Mouse (Mus musculus) hematopoietic stem cell, adult 5-6 weeks (primary cell): ENCODE data around the gene Ak4. TPM values are rescaled to one million over a fixed set of nuclear protein-coding genes. Genes with fewer than 3 reads are reported as not detected.

ENCODE experiments used
- ATAC-seq, 2 experiments: fragments of 125-278 bp in 1 of 2; replicated peaks in 1 of 2; 2 replicates each; pipeline ENCODE4 v1.8.0; 2016 to 2017; ENCODE audit warnings: inconsistent platforms in 2 of 2, mild to moderate bottlenecking in 2 of 2, moderate number of reproducible peaks in 2 of 2, low read depth in 1 of 2, moderate TSS enrichment in 1 of 2; ENCODE audit not compliant: low FRiP score in 2 of 2, poor library complexity in 2 of 2, severe bottlenecking in 2 of 2, insufficient read depth in 1 of 2, low TSS enrichment in 1 of 2
- total RNA-seq: library from RNA; stranded (forward); fragments of 172-1452, 232-1000 nt; gene quantifications from 2 replicates; pipeline ENCODE4 v1.2.3, GENCODE M21; 2017

Ak4 gene
- total RNA-seq, 1 experiment from 2014 or later: 21.7 TPM

GRCm38 (mm10) chr4:101496534-101497237, 77.6 kb downstream of the Ak4 start, which contains the start of gene Dnajc6:
TSS of gene Dnajc6 (plus strand) at chr4:101496648.
- ATAC-seq: peak; percentile 63 to 75

GRCm38 (mm10) chr4:101497336-101497735, 78.3 kb downstream of the Ak4 start:
- peak; percentile 26 to 57 for ATAC-seq

GRCm38 (mm10) chr4:101504470-101505007, 85.5 kb downstream of the Ak4 start:
- no peak for ATAC-seq

- ATAC-seq: no peak
Measured at GRCm38 (mm10) chr4:101505966-101506365, 86.9 kb downstream of the Ak4 start.

- no peak for ATAC-seq
Measured at GRCm38 (mm10) chr4:101506372-101506771, 87.3 kb downstream of the Ak4 start.

- ATAC-seq: peak; percentile 49 to 60
Measured at GRCm38 (mm10) chr4:101507571-101508422, 88.7 kb downstream of the Ak4 start.

- ATAC-seq: no peak
Measured at GRCm38 (mm10) chr4:101508431-101508830, 89.4 kb downstream of the Ak4 start.

- peak in 1 of 2 experiments; percentile 11; a peak in 2 of 4 replicates for ATAC-seq
Measured at GRCm38 (mm10) chr4:101508851-101509577, 89.9 kb downstream of the Ak4 start.

- peak; percentile 31 to 38; a peak in 1 of 4 replicates for ATAC-seq
Measured at GRCm38 (mm10) chr4:101510111-101510903, 91.2 kb downstream of the Ak4 start.

- no peak for ATAC-seq
Measured at GRCm38 (mm10) chr4:101510904-101511210, 91.8 kb downstream of the Ak4 start.

GRCm38 (mm10) chr4:101511768-101512521, 92.9 kb downstream of the Ak4 start:
- no peak for ATAC-seq

GRCm38 (mm10) chr4:101513251-101513650, 94.2 kb downstream of the Ak4 start:
- no peak for ATAC-seq

GRCm38 (mm10) chr4:101515853-101516252, 96.8 kb downstream of the Ak4 start:
- ATAC-seq: no peak
